11 mouse cellular contexts compared by ENCODE assay signal in genomic region chr2:117331634-117332033, GRCm38 (mm10). TPM values are rescaled to one million over a fixed set of nuclear protein-coding genes. Genes with fewer than 3 reads are reported as not detected.
A peak's percentile ranks its signal among the peaks of the same experiment; 100 is the strongest.
DNase-seq lines count a peak whose midpoint lies in the region; ATAC-seq lines count a peak whose summit lies in the region.
"Had no signal": no experiment of that assay in that cellular context is flagged by ENCODE, and none has a peak within 500 bp of the region (broad histone marks: within the 10 kb centered on the region; RNA-seq: fewer than 3 reads in every experiment).

No protein-coding gene starts in this region.

- no peaks in the 10 kb centered on the region for H3K9me3 ChIP-seq in midbrain, embryonic 11.5 days (ENCODE audit: control insufficient read depth, low read length)
- H3K9me3 ChIP-seq in midbrain, embryonic 10.5 days (replicated peaks): no peaks in the 10 kb centered on the region
- H3K9me3 ChIP-seq: limb, embryonic 15.5 days had no signal

- intact Hi-C loops in left cerebral cortex, postnatal 36 days (cut with DNase I): no loop called here

- H3K27ac ChIP-seq in midbrain, embryonic 11.5 days (ENCODE audit: low read depth, low read length): no peak overlapping the region
- no peak overlapping the region for H3K27ac ChIP-seq in midbrain, embryonic 10.5 days (replicated peaks)
- H3K27ac ChIP-seq: limb, embryonic 15.5 days had no signal

- no peaks in the 10 kb centered on the region for H3K36me3 ChIP-seq in midbrain, embryonic 11.5 days (ENCODE audit: control insufficient read depth, insufficient read depth, low read length)
- no peaks in the 10 kb centered on the region for H3K36me3 ChIP-seq in midbrain, embryonic 10.5 days
- H3K36me3 ChIP-seq: limb, embryonic 15.5 days had no signal

- peak; percentile 54; the same call in 1 of the 2 replicates for ATAC-seq in midbrain, embryonic 11.5 days (ENCODE audit: low FRiP score)
- peak; percentile 52; the same call in 1 of the 2 replicates for ATAC-seq in granulocyte monocyte progenitor cell, adult 5-6 weeks (replicated peaks; ENCODE audit: poor library complexity, severe bottlenecking)
- ATAC-seq: forebrain, embryonic 16.5 days had no signal

- no peak overlapping the region for H3K4me3 ChIP-seq in midbrain, embryonic 11.5 days (ENCODE audit: low read depth, low read length)
- no peak overlapping the region for H3K4me3 ChIP-seq in midbrain, embryonic 10.5 days
- H3K4me3 ChIP-seq: limb, embryonic 15.5 days had no signal

- WGBS in midbrain, embryonic 11.5 days: 57% methylated on average over 5 of the region's 5 CpGs
- WGBS in midbrain, embryonic 10.5 days: 63% methylated on average over 5 of the region's 5 CpGs

- DNase-seq in embryo, embryonic 10 days (ENCODE audit: low spot score): peak; percentile 39
- no peak for DNase-seq in embryo, embryonic 9.5 days (ENCODE audit: extremely low spot score)
- DNase-seq in midbrain, embryonic 11.5 days (ENCODE audit: low spot score, missing footprints): no peak
- DNase-seq in midbrain, embryonic 10.5 days (ENCODE audit: low spot score): no peak
- peak; percentile 25 to 54 for DNase-seq in thymus, postnatal 10 days (ENCODE audit: low spot score in 2 of 2)
- no peak for DNase-seq in left cerebral cortex, postnatal 36 days (ENCODE audit: low spot score in 2 of 2)
- DNase-seq in frontal cortex, postnatal 36 days (ENCODE audit: low spot score in 2 of 2): no peak

- H3K4me2 ChIP-seq in midbrain, embryonic 11.5 days: no peak overlapping the region
- H3K4me2 ChIP-seq: limb, embryonic 15.5 days had no signal

- H3K4me1 ChIP-seq in midbrain, embryonic 11.5 days (ENCODE audit: control insufficient read depth, insufficient read depth, low read length): no peaks in the 10 kb centered on the region
- peaks cover 8% of the 10 kb centered on the region for H3K4me1 ChIP-seq in midbrain, embryonic 10.5 days

- no peak overlapping the region for H3K9ac ChIP-seq in midbrain, embryonic 11.5 days (ENCODE audit: low read length)
- H3K9ac ChIP-seq: limb, embryonic 15.5 days had no signal

- no peaks in the 10 kb centered on the region for H3K27me3 ChIP-seq in midbrain, embryonic 11.5 days (ENCODE audit: control insufficient read depth, insufficient read depth, low read length)
- H3K27me3 ChIP-seq in midbrain, embryonic 10.5 days (ENCODE audit: low read depth, poor library complexity, severe bottlenecking): no peaks in the 10 kb centered on the region
- H3K27me3 ChIP-seq: limb, embryonic 15.5 days had no signal

RNA-seq across cellular contexts. Expression of gene Rasgrp1, which starts 11.2 kb away (rescaled TPM):
- polyA plus RNA-seq in midbrain, embryonic 11.5 days (2014; fragmentation: Nextera tagmentation; extraction: Ambion mirVana): 1.0 and 1.2 TPM in 2 replicates
- 0.57 and 0.78 TPM in 2 replicates for polyA plus RNA-seq in midbrain, embryonic 10.5 days (2016; fragmentation: Nextera tagmentation; extraction: Ambion mirVana)
- not detected in 2 replicates for total RNA-seq in granulocyte monocyte progenitor cell, adult 5-6 weeks (2014; fragmentation: Nextera tagmentation)
- 0.10 TPM in 1 of 2 replicates, not detected in the other for total RNA-seq in granulocyte monocyte progenitor cell, adult 5-6 weeks (2017)
- total RNA-seq in left cerebral cortex, postnatal 36 days (2021): 100 to 1,000 TPM; 330 to 351 TPM
- polyA plus RNA-seq: C2C12 had no signal

Comparison
In these comparisons a context has a peak if more than half of its experiments do, and no peak if none do; other contexts are left out.
1. DNase-seq: peak in embryo, embryonic 10 days (single experiment) and thymus, postnatal 10 days (2 of 2); none in embryo, embryonic 9.5 days (single experiment), midbrain, embryonic 11.5 days (single experiment), midbrain, embryonic 10.5 days (single experiment), left cerebral cortex, postnatal 36 days (0 of 2) and frontal cortex, postnatal 36 days (0 of 2).
2. RNA of gene Rasgrp1, which starts 11.2 kb away (total RNA-seq): 330 to 351 TPM in left cerebral cortex, postnatal 36 days; 0.10 TPM in granulocyte monocyte progenitor cell, adult 5-6 weeks; every median in the first group is over 100 times any median in the second.